Mouse (Mus musculus) olfactory bulb, adult 2 months (tissue): ENCODE measurements around the gene Map3k4.

Experiments
- CTCF ChIP-seq: fragments of 200-500 bp; IDR thresholded peaks from 2 replicates; pipeline ENCODE4 v1.5.1; 2012; ENCODE audit warnings: low read depth, mild to moderate bottlenecking, low read length, moderate library complexity; ENCODE audit not compliant: insufficient read depth
- POLR2A ChIP-seq: fragments of 200-500 bp; IDR thresholded peaks from 2 replicates; pipeline ENCODE4 v1.6.1; 2012; ENCODE audit warnings: mild to moderate bottlenecking, low read depth, low read length, moderate library complexity; ENCODE audit not compliant: insufficient read depth

DNA sequence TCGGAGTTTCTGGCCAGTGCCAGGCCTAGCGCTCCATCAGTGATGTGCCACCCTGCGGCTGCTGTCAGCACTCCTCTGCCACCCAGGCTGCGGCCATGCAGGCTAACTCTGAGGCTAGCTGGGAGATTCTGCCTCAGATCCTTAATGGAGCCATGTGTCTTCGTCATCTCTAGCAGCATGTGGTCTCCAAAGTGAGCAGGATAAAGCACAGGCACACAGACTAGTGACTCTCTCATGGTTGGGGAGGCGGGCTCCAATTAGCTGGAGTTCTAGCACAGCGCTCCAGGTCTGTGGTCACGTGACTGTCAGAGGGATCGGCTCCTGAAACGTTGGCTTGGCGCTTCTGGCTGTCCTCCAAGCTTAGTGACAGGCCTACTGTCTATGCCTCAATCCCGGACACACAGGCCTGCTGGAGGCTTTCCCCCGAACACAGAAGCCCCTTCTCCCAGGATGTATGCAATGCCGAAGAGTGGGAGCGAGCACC, 115.1 kb downstream of the Map3k4 start:
- TF ChIP-seq CTCF (no peak), POLR2A (no peak)
